Mouse (Mus musculus) heart, postnatal 0 days (tissue): Measurements from ENCODE around the gene Lrrc74a. TPM values are rescaled to one million over a fixed set of nuclear protein-coding genes. Genes with fewer than 3 reads are reported as not detected.

Experiments
- ATAC-seq: fragments of 200-750 bp; cut with Nextera tagmentation; 2 replicates; pipeline ENCODE4 v1.8.0; 2017; ENCODE audit warnings: low read depth, moderate number of reproducible peaks, moderate library complexity; ENCODE audit not compliant: insufficient read depth
- DNase-seq: peaks from one replicate; pipeline ENCODE4 v3.0.0-alpha.2; 2016; ENCODE audit warnings: low spot score
- H3K27ac ChIP-seq: fragments of 300-500 bp; sonication (generic); 2 replicates; pipeline ENCODE4 v1.5.1; 2014; ENCODE audit warnings: low read depth, mild to moderate bottlenecking
- H3K27me3 ChIP-seq: fragments of 300-500 bp; sonication (generic); 2 replicates; pipeline ENCODE4 v1.6.1; 2014; ENCODE audit warnings: low read length, mixed read lengths; ENCODE audit not compliant: control insufficient read depth, insufficient read depth
- H3K36me3 ChIP-seq: fragments of 300-500 bp; sonication (generic); replicated peaks from 2 replicates; pipeline ENCODE4 v1.6.1; 2014; ENCODE audit warnings: low read length, mixed read lengths; ENCODE audit not compliant: control insufficient read depth, insufficient read depth
- H3K4me1 ChIP-seq: fragments of 300-500 bp; sonication (generic); 2 replicates; pipeline ENCODE4 v1.6.1; 2014; ENCODE audit warnings: antibody characterized with exemption; ENCODE audit not compliant: control insufficient read depth, insufficient read depth
- H3K4me2 ChIP-seq: fragments of 300-500 bp; sonication (generic); 2 replicates; pipeline ENCODE4 v1.6.1; 2014; ENCODE audit warnings: low read depth, mild to moderate bottlenecking, low read length, moderate library complexity
- H3K4me3 ChIP-seq: fragments of 300-500 bp; sonication (generic); 2 replicates; pipeline ENCODE4 v1.5.1; 2014; ENCODE audit warnings: low read depth, low read length
- H3K9ac ChIP-seq: fragments of 300-500 bp; sonication (generic); replicated peaks from 2 replicates; pipeline ENCODE4 v1.6.1; 2014; ENCODE audit warnings: low read depth, low read length, mixed read lengths
- H3K9me3 ChIP-seq: fragments of 300-500 bp; sonication (generic); replicated peaks from 2 replicates; pipeline ENCODE4 v1.6.1; 2016; ENCODE audit warnings: low read length; ENCODE audit not compliant: control insufficient read depth
- CTCF ChIP-seq: IDR thresholded peaks from 2 replicates; pipeline ENCODE4 v1.5.1; 2016; ENCODE audit warnings: antibody characterized with exemption, control low read depth, low read depth
- EP300 ChIP-seq: IDR thresholded peaks from 2 replicates; pipeline ENCODE4 v1.6.1; 2016; ENCODE audit warnings: antibody characterized with exemption, low read depth
- WGBS: fragments of 180-500 bp; shearing (Covaris S2); extraction: QIAGEN DNeasy Blood & Tissue Kit; methylation state at CpG from one replicate; pipeline ENCODE4 v1.1.7; 2014; 5-methylcytosine and 5-hydroxymethylcytosine counted together
- polyA plus RNA-seq: library from polyadenylated mRNA; unstranded; fragments of >200 nt; fragmentation: Nextera tagmentation; extraction: Ambion mirVana; gene quantifications from 2 replicates; pipeline ENCODE4 v1.2.1, GENCODE M21; 2015
- total RNA-seq: library from RNA; depleted of rRNA; stranded (reverse); fragments of >200 nt; gene quantifications from 2 replicates; pipeline ENCODE4 v1.2.3, GENCODE M21; 2014; ENCODE audit warnings: low replicate concordance

Gene Lrrc74a
- total and polyA plus RNA-seq, 2 experiments from 2014 or later, result not detected

GRCm38 (mm10) chr12:86702690-86703089 lies 31.5 kb upstream of the Lrrc74a start:
- no peak overlapping the region for H3K4me2 ChIP-seq
- no peak for ATAC-seq
- no peak for TF ChIP-seq CTCF
- H3K36me3 ChIP-seq, result peaks cover 37% of the 10 kb centered on the region
- DNase-seq, result no peak
- H3K4me3 ChIP-seq, result no peak overlapping the region
- 94% methylated on average over 3 of the region's 3 CpGs for WGBS
- no peak overlapping the region for H3K27ac ChIP-seq
- H3K9me3 ChIP-seq, result no peaks in the 10 kb centered on the region
- no peak overlapping the region for H3K9ac ChIP-seq
- no peaks in the 10 kb centered on the region for H3K4me1 ChIP-seq
- no peaks in the 10 kb centered on the region for H3K27me3 ChIP-seq

- peaks cover 37% of the 10 kb centered on the region for H3K36me3 ChIP-seq
- WGBS, result 80% methylated on average over 5 of the region's 5 CpGs
- H3K9me3 ChIP-seq, result no peaks in the 10 kb centered on the region
- H3K4me2 ChIP-seq, result no peak overlapping the region
- H3K27me3 ChIP-seq, result no peaks in the 10 kb centered on the region
- no peak for ATAC-seq
- DNase-seq, result no peak
- H3K4me1 ChIP-seq, result no peaks in the 10 kb centered on the region
- H3K4me3 ChIP-seq, result no peak overlapping the region
- TF ChIP-seq EP300, result no peak
- no peak for TF ChIP-seq CTCF
- H3K27ac ChIP-seq, result no peak overlapping the region
- H3K9ac ChIP-seq, result no peak overlapping the region
Observed at GRCm38 (mm10) chr12:86705843-86706242, 28.3 kb upstream of the Lrrc74a start.

GRCm38 (mm10) chr12:86714026-86714425 lies 20.1 kb upstream of the Lrrc74a start:
- Histone ChIP-seq H3K27me3 (no peaks in the 10 kb centered on the region), H3K9me3 (no peaks in the 10 kb centered on the region), H3K27ac (no peak overlapping the region), H3K36me3 (peaks cover 8% of the 10 kb centered on the region), H3K4me3 (no peak overlapping the region), H3K9ac (no peak overlapping the region), H3K4me1 (no peaks in the 10 kb centered on the region), H3K4me2 (no peak overlapping the region)
- TF ChIP-seq EP300 (no peak), CTCF (peak; percentile 44)
- 63% methylated on average over 5 of the region's 5 CpGs for WGBS
- ATAC-seq (no peak), DNase-seq (no peak)

GRCm38 (mm10) chr12:86715401-86715800 lies 18.8 kb upstream of the Lrrc74a start:
- Histone ChIP-seq H3K27me3 (no peaks in the 10 kb centered on the region), H3K9me3 (no peaks in the 10 kb centered on the region), H3K4me1 (no peaks in the 10 kb centered on the region), H3K4me3 (no peak overlapping the region), H3K4me2 (no peak overlapping the region), H3K27ac (no peak overlapping the region), H3K9ac (no peak overlapping the region), H3K36me3 (peaks cover 12% of the 10 kb centered on the region)
- ATAC-seq (no peak), DNase-seq (peak; percentile 41)
- 43% methylated on average over 5 of the region's 5 CpGs for WGBS
- TF ChIP-seq EP300 (no peak), CTCF (peak; percentile 90)

- 77% methylated on average over 11 of the region's 11 CpGs for WGBS
- H3K4me3 ChIP-seq, result no peak overlapping the region
- H3K9ac ChIP-seq, result no peak overlapping the region
- H3K4me2 ChIP-seq, result no peak overlapping the region
- ATAC-seq (no peak), DNase-seq (no peak)
- H3K36me3 ChIP-seq, result peaks cover 15% of the 10 kb centered on the region
- no peaks in the 10 kb centered on the region for H3K9me3 ChIP-seq
- H3K27me3 ChIP-seq, result no peaks in the 10 kb centered on the region
- TF ChIP-seq EP300, result no peak
- TF ChIP-seq CTCF, result no peak
- H3K27ac ChIP-seq, result no peak overlapping the region
- H3K4me1 ChIP-seq, result 0 out of 2 replicates have a peak, but pooled peaks cover 6% of the 10 kb centered on the region
Observed at GRCm38 (mm10) chr12:86716962-86717361, 17.2 kb upstream of the Lrrc74a start.

- no peak overlapping the region for H3K27ac ChIP-seq
- no peaks in the 10 kb centered on the region for H3K27me3 ChIP-seq
- ATAC-seq (no peak), DNase-seq (no peak)
- TF ChIP-seq EP300 (no peak), CTCF (no peak)
- WGBS, result 82% methylated on average over 18 of the region's 18 CpGs
- H3K4me1 ChIP-seq, result peaks cover 12% of the 10 kb centered on the region; the same call in 1 of the 2 replicates
- no peak overlapping the region for H3K9ac ChIP-seq
- H3K36me3 ChIP-seq, result peaks cover 15% of the 10 kb centered on the region
- no peak overlapping the region for H3K4me2 ChIP-seq
- H3K4me3 ChIP-seq, result no peak overlapping the region
- H3K9me3 ChIP-seq, result no peaks in the 10 kb centered on the region
Observed at GRCm38 (mm10) chr12:86719961-86720639, 14.1 kb upstream of the Lrrc74a start.
